Mouse (Mus musculus): ENCODE measurements at regions not wholly inside any gene's neighbourhood (a gene's known extent, or its start where the extent isn't known, plus 50 kb on each side); places are given as distances from the start of the nearest gene placed in this dataset.

GRCm38 (mm10) chr8:49998281-49999037 lies 1154.7 kb upstream of the Tenm3 start:
- TF ChIP-seq POLR2A (IDR thresholded peaks at IDR 0.05; ENCODE audit: low read depth, low read length) = no peak
- TF ChIP-seq CTCF (IDR thresholded peaks at IDR 0.05; ENCODE audit: borderline replicate concordance, insufficient read depth, low read length) = no peak

All from embryonic fibroblast, embryonic 13.5 days (primary cell).